In the genomic region with DNA sequence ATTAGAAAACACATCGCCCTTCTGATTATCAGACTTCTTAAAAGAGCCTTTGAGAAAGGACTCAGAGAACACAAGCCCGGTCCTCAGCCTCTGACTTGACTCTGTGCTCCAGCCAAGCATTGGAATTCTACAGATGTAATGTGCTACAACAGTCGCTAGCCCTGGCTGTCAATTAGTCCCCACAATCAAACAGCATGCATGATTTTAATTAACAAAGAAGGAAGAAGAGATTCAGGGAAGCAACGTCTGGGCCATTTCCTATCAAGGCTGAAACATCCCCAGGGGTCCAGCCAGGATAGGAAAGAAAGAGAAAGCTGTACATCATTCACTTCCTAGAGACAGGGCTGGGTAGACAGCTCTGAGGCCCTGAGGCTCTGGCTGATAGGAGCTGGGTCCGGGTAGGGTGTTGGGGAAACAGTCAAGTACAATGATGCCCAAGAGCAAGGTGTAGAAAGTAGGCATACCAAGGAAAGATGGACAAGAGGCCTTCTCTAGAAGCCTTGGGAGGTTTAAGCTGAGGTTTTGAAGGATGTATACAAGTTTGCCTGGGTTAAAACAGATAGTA, we compare ENCODE assay signal across 17 mouse cellular contexts.
DNase-seq lines count a peak whose midpoint lies in the region; ATAC-seq and TF ChIP-seq lines count a peak whose summit lies in the region.
"Had no signal": no experiment of that assay in that cellular context is flagged by ENCODE, and none has a peak within 500 bp of the region (broad histone marks: within the 10 kb centered on the region; RNA-seq: fewer than 3 reads in every experiment).

No protein-coding gene starts in this region.

- DNase-seq in hindbrain, embryonic 11.5 days (ENCODE audit: low spot score): no peak
- no peak for DNase-seq in layer of hippocampus, adult 2 months (ENCODE audit: low spot score in 2 of 2)
- DNase-seq in layer of hippocampus, postnatal 14 days (ENCODE audit: low spot score in 2 of 2): no peak
- peak; percentile 75 for DNase-seq in ES-E14 (ENCODE audit: low read depth, low spot score)
- DNase-seq in midbrain, postnatal 0 days (ENCODE audit: low spot score): peak; percentile 56
- DNase-seq: adrenal gland, postnatal 25 days; B cell, adult 2 months; cerebellum, adult 9-10 months; gastrocnemius, postnatal 10 days; lung, postnatal 14 days; thymus, postnatal 25 days had no signal

- H3K9ac ChIP-seq in hindbrain, embryonic 13.5 days: no peak overlapping the region
- H3K9ac ChIP-seq in hindbrain, embryonic 11.5 days (ENCODE audit: low read depth, low read length): no peak overlapping the region
- no peak overlapping the region; the same call in 1 of the 2 replicates for H3K9ac ChIP-seq in ES-E14 (ENCODE audit: insufficient read depth, low read depth, low read length, poor library complexity, severe bottlenecking)
- H3K9ac ChIP-seq in midbrain, postnatal 0 days (replicated peaks; ENCODE audit: low read length, poor library complexity, severe bottlenecking): no peak overlapping the region

- in situ Hi-C loops in ES-E14 (cut with MboI; ENCODE audit: low sequenced_read_pairs in 2 of 2, unreplicated experiment in 2 of 2): no loop called here

- H3K27me3 ChIP-seq in hindbrain, embryonic 13.5 days: peaks cover 6% of the 10 kb centered on the region
- H3K27me3 ChIP-seq in hindbrain, embryonic 11.5 days (ENCODE audit: control insufficient read depth, insufficient read depth, low read length): no peaks in the 10 kb centered on the region
- no peaks in the 10 kb centered on the region for H3K27me3 ChIP-seq in midbrain, postnatal 0 days (ENCODE audit: insufficient read depth, low read length)

- 20% methylated on average over 5 of the region's 5 CpGs for WGBS in hindbrain, embryonic 13.5 days
- WGBS in hindbrain, embryonic 11.5 days: 32% methylated on average over 5 of the region's 5 CpGs
- 27% methylated on average over 5 of the region's 5 CpGs for WGBS in midbrain, postnatal 0 days

- H3K4me2 ChIP-seq in hindbrain, embryonic 13.5 days: no peak overlapping the region
- no peak overlapping the region for H3K4me2 ChIP-seq in hindbrain, embryonic 11.5 days (replicated peaks; ENCODE audit: low read depth, low read length)
- no peak overlapping the region for H3K4me2 ChIP-seq in midbrain, postnatal 0 days (ENCODE audit: low read depth, low read length, poor library complexity, severe bottlenecking)

- H3K4me1 ChIP-seq in hindbrain, embryonic 13.5 days (replicated peaks): peaks cover 28% of the 10 kb centered on the region
- H3K4me1 ChIP-seq in hindbrain, embryonic 11.5 days (replicated peaks; ENCODE audit: control insufficient read depth, insufficient read depth, low read length): no peaks in the 10 kb centered on the region
- peaks cover 9 to 43% of the 10 kb centered on the region in 2 experiments for H3K4me1 ChIP-seq in ES-E14 (ENCODE audit: control insufficient read depth in 2 of 2, insufficient read depth in 2 of 2, low read length in 2 of 2, poor library complexity in 1 of 2)
- peaks cover 18% of the 10 kb centered on the region for H3K4me1 ChIP-seq in midbrain, postnatal 0 days (ENCODE audit: insufficient read depth, low read length)

- TF ChIP-seq CTCF in layer of hippocampus, adult 2 months (conservative IDR thresholded peaks at IDR 0.05): no peak
- TF ChIP-seq CTCF in midbrain, postnatal 0 days (IDR thresholded peaks at IDR 0.05): no peak

- no peaks in the 10 kb centered on the region for H3K9me3 ChIP-seq in hindbrain, embryonic 13.5 days
- no peaks in the 10 kb centered on the region for H3K9me3 ChIP-seq in hindbrain, embryonic 11.5 days (ENCODE audit: control insufficient read depth, low read length)
- no peaks in the 10 kb centered on the region for H3K9me3 ChIP-seq in ES-E14 (ENCODE audit: control insufficient read depth, insufficient read depth, low read depth, low read length)
- H3K9me3 ChIP-seq in midbrain, postnatal 0 days (ENCODE audit: low read length): no peaks in the 10 kb centered on the region

- ATAC-seq in hindbrain, embryonic 13.5 days (ENCODE audit: low FRiP score): 0 out of 2 replicates have a peak, but pooled peaks have one; percentile 30
- no peak for ATAC-seq in hindbrain, embryonic 11.5 days (ENCODE audit: low FRiP score)
- ATAC-seq in midbrain, postnatal 0 days (ENCODE audit: low FRiP score): no peak
- no peak for ATAC-seq in monocyte, adult 5-6 weeks (replicated peaks; ENCODE audit: insufficient number of reproducible peaks, low FRiP score, low TSS enrichment, poor library complexity, severe bottlenecking)
- ATAC-seq: activated CD4-positive, CD25-positive, alpha-beta regulatory T cell, adult 4 months; inflammation-experienced regulatory T-cells, adult 6 months had no signal

- no peaks in the 10 kb centered on the region for H3K36me3 ChIP-seq in hindbrain, embryonic 13.5 days
- no peaks in the 10 kb centered on the region for H3K36me3 ChIP-seq in hindbrain, embryonic 11.5 days (ENCODE audit: control insufficient read depth, insufficient read depth, low read length)
- H3K36me3 ChIP-seq in ES-E14 (ENCODE audit: control insufficient read depth, insufficient read depth, low read length, poor library complexity, severe bottlenecking): no peaks in the 10 kb centered on the region
- H3K36me3 ChIP-seq in midbrain, postnatal 0 days (ENCODE audit: insufficient read depth, low read length): no peaks in the 10 kb centered on the region

- peak overlapping the region; percentile 56 for H3K27ac ChIP-seq in hindbrain, embryonic 13.5 days
- no peak overlapping the region for H3K27ac ChIP-seq in hindbrain, embryonic 11.5 days (ENCODE audit: low read depth, low read length)
- H3K27ac ChIP-seq in layer of hippocampus, adult 2 months: peak overlapping the region; percentile 23; the same call in 1 of the 2 replicates
- H3K27ac ChIP-seq in ES-E14 (ENCODE audit: insufficient read depth, low read depth, low read length, poor library complexity, severe bottlenecking): peak overlapping the region; percentile 98
- H3K27ac ChIP-seq in midbrain, postnatal 0 days (ENCODE audit: low read depth, low read length): peak overlapping the region; percentile 18; the same call in 1 of the 2 replicates
- H3K27ac ChIP-seq: stomach, postnatal 0 days had no signal

- no peak overlapping the region for H3K4me3 ChIP-seq in hindbrain, embryonic 13.5 days
- H3K4me3 ChIP-seq in hindbrain, embryonic 11.5 days (ENCODE audit: low read depth, low read length): no peak overlapping the region
- H3K4me3 ChIP-seq in layer of hippocampus, adult 2 months: no peak overlapping the region
- 0 out of 4 replicates have a peak overlapping the region, but pooled peaks of 1 of the 2 experiments have one; percentile 2 for H3K4me3 ChIP-seq in ES-E14 (ENCODE audit: insufficient read depth in 1 of 2, low read depth in 1 of 2, low read length in 2 of 2, poor library complexity in 1 of 2, severe bottlenecking in 1 of 2)
- H3K4me3 ChIP-seq in midbrain, postnatal 0 days (ENCODE audit: low read depth, low read length): no peak overlapping the region
- H3K4me3 ChIP-seq: heart, adult 2 months had no signal

TF ChIP-seq in ES-E14, 5 proteins besides CTCF, POLR2A, EP300 and RAD21:
- no peak for TF ChIP-seq MAFK (IDR thresholded peaks at IDR 0.05; ENCODE audit: insufficient read depth, low read depth, low read length)
- TF ChIP-seq ZNF384 (IDR thresholded peaks at IDR 0.05; ENCODE audit: low read depth, low read length): no peak
- TF ChIP-seq HCFC1 (IDR thresholded peaks at IDR 0.05; ENCODE audit: borderline replicate concordance, insufficient read depth, low read length): no peak
- no peak for TF ChIP-seq ZC3H11A (IDR thresholded peaks at IDR 0.05; ENCODE audit: borderline replicate concordance, low read depth, low read length)
- no peak for TF ChIP-seq CHD2 (IDR thresholded peaks at IDR 0.05; ENCODE audit: low read depth, low read length)

Comparison
In these comparisons a context has a peak if more than half of its experiments do, and no peak if none do; other contexts are left out.
1. DNase-seq: peak in ES-E14 (single experiment) and midbrain, postnatal 0 days (single experiment); none in hindbrain, embryonic 11.5 days (single experiment), layer of hippocampus, adult 2 months (0 of 2) and layer of hippocampus, postnatal 14 days (0 of 2).